Mouse (Mus musculus): Measurements from ENCODE around the gene Ppa1.
"Not testable (repeated sequence)": the region's sequence is repeated elsewhere in the genome, so short reads cannot be mapped to it uniquely, and the experiment has no call there.

Ppa1 gene

DNA sequence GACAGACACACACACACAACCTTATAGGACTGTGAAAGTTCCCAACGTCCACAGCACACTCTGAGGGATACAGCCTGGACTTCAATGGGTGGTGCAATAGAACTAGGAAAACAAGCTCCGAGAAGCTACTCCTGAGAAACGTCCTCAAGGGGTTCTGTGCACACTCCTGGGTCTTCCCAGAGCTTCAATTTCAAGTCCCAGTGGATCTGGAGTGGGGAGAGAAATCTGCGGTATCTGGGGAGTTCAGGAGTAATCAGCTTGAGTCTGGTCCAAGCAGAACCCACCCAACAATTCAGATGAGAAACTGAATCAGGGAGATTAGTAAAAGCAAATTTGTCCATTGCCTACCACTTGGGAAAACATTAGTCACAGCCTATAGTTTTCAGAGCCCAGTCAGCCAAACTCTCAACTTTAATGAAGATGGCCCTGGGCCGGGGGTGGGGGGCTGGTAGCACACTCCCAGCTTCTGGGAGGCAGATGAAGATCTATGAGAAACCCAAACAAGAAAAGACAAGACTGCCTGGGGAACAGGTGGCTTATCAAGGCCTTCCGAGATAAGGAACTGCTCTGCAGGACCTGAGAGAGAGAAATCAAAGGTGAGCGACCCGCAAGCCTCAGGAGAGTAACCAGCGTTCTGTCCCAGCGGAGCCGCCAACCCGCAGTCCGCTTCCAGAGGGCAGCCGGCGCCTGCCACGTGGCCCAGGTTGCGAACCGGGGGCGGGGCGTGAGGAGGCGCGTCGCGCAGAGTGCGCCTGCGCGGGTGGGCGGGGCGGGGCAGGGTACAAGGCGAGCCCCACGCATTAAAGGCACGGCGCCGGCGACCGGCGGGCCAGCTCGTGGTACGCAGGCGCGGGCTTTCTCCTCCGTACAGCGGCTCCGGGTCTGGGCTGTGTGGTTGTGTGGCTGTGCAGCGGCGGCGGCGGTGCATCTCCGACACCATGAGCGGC lies at the start of gene Ppa1:
Gene Ppa1, plus strand, starts transcription at position 763 of the 947 bp plus-strand sequence.
- peak; percentile 81 for DNase-seq

DNA sequence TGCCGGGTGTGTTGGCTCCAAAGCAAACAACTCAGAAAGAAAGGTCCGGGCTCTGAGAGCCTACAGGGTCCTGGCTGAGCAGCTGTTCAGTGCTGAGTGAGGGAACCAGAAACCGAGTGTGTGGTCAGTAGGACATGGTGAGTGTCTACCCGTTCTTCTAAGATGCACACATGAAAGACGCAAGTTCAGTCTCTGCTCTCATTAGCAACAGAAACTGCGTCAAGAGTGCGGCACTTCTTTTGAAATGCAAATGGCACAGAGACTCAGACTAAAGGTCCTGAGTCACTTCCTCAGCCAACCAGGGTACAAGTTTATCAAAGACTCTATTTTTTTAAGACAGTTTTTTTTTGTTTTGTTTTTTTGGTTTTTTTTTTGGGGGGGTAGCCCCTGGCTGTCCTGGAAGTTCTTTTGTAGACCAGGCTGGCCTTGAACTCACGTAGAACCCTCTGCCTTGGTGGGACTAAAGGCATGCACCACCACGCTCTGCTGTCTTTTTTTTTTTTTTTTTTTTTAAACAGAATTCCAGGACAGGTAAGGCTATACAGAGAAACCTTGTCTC lies 48.7 kb upstream of the Ppa1 start:
- DNase-seq = no peak

DNA sequence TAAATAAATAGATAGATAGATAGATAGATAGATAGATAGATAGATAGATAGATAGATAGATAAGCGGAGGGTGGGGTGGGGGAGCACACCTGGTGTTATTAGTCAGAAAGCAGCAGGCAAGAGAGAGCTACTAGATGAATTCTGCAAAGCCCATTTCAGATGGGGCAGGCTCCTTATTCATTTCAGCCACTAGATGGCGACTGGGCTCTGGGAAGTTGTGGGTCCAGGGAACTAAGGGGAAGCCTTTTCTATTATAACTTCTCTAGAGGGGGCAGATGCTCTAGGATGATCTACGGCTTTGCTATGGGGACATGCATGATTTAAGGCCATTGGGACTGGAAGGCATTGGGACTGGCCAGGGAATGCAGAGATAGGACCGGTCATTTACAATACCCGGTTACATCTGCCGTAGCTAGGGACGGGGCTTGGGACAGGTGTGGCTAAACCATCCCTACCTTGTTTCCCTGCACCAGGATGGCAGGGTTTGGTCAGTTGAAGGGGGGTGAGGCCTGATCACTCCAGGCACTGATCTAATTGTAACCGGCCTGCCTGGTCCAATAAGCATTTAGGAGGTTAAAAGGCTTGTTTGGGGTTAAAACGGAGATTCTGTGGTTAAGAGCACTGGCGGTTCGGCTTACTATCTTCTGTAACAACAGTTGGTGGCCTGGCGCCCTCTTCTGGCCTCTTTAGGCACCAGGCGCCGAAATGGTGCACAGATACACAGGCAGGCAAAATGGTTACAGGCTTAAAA lies 45.9 kb upstream of the Ppa1 start:
- DNase-seq = peak; percentile 30

DNA sequence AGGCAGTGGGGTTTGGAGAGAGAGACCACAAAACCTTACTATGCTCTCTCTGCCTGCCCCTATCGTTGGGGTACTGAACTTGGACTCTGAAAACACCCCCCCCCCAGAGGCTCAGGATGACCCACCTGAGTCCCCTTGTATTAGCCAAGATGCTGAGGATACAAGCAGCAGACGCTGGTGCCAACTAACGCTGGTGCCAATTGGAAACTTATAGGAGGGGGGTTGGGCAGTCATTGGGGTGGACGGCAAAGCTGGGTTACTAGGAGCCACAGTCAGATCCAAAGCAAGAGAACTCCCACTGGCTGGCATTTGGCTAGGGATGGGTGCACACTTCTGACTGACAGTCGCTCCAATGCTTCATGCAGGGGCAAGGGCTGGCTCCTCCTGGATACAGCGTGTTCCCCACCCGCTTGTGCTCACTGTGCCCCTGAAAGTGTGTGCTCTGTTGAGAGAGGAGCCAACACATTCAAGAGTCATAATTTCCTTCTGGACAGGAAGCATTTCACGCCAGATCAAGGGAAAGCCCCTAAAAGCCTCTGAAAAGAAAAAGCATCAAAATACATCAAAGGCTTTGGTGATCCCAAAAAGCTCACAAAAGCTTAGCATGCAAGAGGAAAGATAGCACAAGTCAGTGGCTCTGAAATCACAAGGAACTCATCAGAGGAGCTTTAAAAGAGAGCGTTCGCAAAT lies 43.8 kb upstream of the Ppa1 start:
- DNase-seq = no peak

DNA sequence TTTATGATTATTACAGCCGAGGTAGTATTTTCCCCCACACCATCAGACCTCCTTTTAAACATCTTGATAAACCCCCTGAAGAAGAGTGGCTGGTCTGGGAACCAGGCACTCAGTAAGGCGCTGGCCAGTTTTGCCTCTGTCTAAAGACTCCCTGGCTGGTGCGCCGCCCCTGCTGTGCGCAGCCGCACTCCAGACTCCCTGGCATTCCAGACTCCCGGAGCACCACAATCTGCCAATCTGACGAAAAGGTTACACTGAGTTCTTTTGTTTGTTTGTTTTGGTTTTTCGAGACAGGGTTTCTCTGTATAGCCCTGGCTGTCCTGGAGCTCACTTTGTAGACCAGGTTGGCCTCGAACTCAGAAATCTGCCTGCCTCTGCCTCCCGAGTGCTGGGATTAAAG lies 43.0 kb upstream of the Ppa1 start:
- DNase-seq = not testable (repeated sequence)

DNA sequence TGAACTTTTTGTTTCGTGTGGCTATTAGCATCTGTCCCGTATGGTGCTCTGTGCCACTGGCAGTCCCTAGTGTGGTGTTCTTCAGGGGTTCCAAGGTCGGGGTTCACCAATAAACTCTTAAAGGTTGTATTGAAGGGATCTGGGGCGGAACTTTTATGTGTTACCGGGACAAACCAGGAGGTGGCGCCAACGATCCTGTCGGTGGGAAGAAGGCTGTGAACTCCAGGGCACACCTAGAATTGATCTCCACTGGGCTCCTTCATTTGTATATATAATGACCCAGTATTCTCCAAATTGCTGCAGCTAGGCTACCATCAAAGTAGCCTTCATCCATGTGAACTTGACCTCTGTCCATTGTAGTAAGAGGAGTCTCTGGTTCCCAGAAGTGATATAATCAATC lies 42.5 kb upstream of the Ppa1 start:
- DNase-seq = peak; percentile 52

DNA sequence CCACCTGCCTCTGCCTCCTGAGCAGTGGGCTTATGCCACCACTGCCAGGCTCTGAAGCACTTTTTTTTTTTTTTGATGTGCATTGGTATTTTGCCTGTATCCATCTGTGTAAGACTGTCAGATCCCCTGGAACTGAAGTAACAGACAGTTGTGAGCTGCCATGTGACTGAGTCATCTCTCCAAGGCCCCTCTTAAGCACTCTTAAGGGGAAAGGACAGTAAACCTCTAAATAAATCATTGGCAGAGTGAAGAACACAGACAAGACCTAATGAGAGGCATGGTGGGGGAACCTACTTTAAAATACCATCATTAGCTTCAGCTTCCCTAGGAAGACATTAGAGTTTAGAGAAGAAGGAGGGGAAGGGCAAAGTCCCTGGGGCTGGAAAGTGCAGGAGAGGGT lies 40.1 kb upstream of the Ppa1 start:
- no peak for DNase-seq

DNA sequence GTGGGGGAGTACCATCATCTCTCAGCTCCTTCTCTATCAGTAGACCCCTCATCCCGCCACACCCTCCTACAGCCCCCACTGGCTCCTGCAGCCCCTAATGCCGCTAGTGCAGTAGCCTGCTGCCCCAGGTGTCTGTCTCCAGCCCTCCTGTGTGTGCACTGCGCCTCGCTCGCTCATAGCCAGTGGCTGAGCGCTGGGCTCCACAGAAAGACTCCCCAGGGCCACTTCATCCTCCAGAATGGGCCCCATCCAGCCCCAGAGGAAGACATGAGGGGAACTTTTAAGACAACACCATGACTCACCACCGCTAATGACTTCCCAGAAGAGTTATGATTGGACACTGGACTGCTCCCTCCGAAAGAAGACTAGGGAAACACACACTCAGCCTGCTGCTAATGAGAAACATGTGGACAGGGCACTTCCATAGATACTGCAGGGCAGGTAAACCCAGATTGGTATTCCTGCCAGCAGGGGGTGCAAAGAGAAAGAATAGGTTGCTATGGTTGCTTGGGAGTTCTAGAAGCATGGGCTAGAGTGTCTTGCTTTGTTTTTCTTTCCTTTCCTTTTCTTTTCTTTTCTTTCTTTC lies 37.6 kb upstream of the Ppa1 start:
- DNase-seq = no peak

DNA sequence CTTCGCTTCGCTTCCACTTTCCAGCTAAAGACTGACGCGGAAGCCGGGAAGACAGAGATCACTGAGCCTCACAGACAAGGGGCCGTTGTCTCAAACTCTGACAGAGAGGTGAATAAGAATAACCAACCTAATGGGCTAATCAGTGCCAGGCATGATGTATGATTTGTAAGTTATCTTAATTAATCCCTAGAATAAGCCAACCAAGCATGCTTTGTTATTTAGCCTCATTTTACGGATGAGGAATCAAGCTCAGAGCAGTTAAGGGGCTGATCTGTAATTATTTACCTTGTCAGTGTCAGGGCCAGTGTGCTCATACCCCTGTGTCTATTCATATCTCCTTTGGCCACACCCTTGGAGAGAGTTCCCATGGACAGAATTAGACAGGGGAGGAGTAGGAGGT lies 34.0 kb upstream of the Ppa1 start:
- DNase-seq = no peak

DNA sequence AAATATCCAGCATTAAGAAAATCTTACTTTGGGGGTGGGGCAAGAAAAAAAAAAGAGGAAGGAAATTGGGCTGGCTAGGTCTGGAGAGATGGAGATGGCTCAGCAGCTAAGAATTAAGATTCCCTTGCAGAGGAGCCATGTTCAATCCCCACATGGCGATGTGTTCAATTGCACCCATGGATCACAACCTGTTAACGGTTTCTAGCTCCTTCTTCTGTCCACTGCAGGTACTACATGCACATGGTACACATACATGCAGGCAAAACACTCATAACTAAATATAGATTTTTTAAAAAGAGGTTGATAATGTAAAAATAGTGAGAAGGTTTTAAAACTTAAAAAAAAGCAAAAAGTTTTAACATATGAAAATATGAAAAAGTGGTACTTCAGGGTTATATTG lies 29.8 kb upstream of the Ppa1 start:
- no peak for DNase-seq

DNA sequence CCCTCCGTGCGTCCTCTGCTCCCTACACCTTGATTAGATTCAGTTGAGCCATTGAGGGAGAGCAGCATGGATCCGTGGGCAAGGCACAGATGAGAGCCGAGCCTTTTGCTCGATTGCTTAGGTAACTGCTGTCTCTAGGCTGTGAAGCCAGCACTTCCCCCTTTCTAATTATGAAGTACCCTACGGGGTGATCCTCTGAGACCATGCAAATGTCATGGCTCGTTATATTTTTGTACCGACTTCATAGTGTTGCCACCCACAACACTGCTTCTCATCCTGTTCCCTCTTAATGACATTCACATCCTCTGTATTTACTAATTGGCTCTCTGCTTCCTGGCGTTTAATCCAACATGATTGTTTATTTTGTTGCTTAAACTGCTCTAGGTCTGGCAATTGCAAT lies 26.7 kb upstream of the Ppa1 start:
- no peak for DNase-seq

DNA sequence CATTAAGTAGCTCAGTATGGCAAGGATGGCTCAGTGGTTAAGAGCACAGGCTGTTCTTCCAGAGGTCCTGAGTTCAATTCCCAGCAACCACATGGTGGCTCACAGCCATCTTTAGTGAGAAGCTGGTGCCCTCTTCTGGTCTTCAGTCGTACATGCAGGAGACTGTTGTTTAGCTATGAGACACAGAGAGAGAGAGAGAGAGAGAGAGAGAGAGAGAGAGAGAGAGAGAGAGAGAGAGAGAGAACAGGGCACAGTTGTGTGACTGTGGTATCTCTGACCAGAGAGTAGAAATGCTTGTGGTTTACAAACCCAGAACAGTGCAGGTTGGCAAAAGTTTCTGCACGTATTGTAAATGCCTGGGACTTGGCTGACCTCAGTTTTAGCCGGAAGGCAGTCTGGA lies 24.5 kb upstream of the Ppa1 start:
- DNase-seq = not testable (repeated sequence)

DNA sequence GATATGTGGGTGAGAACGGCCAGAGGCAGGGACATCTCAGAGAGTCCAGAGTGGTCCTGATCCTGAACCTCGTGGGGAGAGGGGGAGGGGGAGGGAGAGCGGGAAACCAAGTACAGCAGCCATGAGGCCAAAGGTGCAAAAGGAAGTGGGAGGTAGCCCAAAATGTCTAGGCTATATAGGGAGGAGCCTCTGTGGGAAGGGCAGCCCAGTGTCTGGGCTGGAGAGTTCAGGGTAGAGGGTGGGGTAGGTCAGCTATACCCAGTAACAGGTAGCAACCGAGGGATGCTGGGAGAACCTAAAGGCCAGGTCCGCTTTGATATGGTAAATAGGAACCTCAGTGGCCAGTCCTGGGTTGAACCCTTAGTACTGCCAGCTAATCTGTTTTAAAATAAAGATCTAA lies 23.6 kb upstream of the Ppa1 start:
- no peak for DNase-seq

DNA sequence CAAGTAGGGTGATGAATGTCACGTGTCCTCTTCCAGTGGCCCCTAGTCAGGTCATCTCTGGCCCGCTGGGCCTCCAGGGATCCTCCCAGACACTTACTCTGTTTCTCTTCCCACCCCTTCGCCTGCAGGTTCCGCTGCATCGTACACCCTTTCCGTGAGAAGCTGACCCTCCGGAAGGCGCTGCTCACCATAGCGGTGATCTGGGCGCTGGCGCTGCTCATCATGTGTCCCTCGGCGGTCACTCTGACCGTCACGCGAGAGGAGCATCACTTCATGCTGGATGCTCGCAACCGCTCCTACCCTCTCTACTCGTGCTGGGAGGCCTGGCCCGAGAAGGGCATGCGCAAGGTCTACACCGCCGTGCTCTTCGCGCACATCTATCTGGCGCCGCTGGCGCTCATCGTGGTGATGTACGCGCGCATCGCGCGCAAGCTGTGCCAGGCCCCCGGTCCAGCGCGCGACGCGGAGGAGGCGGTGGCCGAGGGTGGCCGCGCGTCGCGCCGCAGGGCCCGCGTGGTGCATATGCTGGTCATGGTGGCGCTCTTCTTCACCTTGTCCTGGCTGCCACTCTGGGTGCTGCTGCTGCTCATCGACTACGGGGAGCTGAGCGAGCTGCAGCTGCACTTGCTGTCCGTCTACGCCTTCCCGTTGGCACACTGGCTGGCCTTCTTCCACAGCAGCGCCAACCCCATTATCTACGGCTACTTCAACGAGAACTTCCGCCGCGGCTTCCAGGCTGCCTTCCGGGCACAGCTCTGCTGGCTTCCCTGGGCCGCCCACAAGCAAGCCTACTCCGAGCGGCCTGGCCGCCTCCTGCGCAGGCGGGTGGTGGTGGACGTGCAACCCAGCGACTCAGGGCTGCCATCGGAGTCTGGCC lies 22.7 kb upstream of the Ppa1 start:
- no peak for DNase-seq

DNA sequence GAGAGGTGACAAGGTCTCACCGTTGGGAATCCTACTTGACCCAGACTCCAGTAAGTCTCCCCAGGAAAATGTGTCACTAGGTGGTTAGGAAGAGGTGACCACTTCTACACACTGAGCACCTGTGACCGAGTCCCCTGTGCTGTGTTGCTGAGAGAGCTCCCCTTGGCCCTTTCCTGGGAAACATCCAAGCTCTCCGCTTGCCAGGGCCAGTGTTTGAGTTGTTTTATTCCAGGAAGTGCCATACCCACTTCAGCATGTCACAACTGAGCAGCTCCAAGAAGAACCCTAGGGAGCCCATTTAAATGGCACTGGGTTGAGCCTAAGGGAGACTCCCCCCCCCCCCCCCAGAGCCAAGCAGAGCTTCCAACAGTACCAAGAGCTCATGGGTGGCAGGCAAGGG lies 21.8 kb upstream of the Ppa1 start:
- no peak for DNase-seq

DNA sequence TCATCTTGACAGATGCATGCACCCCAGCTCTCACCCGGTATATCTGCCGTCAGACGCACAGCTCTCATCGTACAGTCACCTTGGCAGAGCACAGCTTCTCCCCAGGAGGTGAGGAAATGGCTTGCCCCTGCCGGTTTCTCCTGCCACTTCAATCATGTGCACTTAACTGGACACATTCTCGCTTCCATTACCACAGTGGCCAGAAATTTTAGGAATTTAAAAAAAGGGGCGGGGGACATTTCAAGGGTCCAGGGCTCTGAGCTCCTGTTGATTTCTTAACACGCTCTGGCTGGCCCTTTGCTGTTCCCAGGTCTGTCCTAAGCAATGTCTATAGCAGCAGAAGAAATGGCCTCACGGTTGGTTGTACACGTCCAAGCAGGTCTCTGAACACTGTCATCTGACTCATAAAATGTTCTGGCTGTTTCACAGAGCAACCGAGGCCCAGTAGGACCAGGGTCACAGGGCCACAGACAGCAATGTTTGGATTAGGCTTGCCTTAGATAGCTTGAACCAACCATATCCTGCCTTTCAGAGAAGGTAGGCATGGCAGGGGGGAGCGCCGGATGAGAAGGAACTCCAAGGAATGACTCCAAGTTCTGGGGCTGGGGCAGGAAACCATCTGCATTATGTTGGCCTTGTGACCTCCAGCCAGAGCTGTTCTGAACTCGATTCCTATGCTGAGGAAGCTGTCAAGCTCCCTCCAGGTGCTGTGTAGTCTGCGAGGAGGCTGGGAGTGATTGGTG lies 21.0 kb upstream of the Ppa1 start:
- DNase-seq = no peak

DNA sequence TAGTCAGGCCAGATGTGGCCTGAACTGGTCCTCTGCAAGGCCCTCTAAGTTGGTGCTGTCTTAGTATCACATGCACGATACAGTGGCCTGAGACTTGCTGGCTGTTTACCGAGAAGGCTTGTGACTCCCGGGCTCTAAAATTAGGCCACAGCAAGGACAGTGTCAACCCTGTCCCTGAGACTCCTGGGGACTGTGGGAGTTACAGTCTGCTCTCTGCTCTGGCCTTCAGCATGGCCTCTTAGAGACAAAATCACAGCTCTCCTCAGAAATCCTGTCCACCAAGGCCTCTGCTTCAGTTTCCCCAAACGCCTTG lies 20.5 kb upstream of the Ppa1 start:
- DNase-seq = no peak

DNA sequence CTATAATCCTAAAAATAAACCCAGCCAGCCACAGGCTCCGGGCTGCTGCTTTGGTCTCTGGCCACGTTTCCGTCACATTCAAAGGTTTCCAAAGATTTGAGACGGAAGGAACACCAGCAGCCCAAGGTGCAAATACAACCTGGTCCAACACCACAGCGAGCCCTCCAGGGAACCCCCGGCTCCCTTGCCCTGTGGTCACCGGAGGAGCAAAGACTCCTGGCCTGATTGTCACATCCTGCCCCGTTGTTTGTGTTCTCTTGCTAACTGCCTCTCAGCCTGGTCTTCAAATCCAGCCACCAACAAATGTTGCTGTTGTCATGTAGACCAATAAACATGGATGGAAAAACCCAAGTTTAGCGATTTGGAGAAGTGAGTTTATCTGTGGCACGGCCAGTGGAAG lies 15.9 kb upstream of the Ppa1 start:
- DNase-seq = no peak

DNA sequence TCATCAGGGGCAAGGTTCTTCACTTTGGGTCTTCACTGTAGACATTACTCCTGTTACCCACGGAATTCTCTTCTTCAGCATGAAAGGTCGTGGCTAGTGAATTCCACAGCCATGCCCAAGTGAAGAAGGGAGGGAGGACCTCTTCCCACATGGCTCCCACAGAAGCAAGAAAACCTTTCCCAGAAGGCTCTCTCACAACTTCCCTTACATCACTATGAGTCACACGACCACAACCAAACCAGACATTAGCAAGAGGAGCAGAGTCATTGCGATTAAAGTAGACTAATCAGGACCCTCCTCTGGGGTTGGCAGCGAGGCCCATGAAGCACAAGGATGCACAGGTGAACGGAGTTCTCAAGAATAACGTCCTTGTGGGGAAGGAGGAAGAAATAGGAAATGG lies 11.3 kb upstream of the Ppa1 start:
- DNase-seq = no peak

DNA sequence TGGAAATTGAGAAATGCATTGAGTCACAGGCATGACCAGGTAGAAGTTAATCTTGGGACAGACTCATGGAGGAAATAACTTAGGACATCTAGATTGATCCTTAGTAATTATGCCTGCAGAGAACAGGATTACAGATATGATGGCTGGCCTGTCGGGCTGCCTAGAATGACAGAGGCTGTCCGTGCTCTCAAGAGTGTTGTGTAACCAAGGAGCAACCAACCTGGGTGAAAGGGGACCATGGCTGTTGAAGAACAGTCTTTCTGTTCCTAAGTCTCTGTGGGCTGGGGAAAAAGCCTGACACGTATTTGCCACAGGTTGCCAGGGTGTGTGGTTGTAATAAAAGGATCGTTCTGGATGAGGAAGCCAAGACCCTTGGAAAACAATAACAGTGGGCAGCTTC lies 8.0 kb upstream of the Ppa1 start:
- DNase-seq = no peak

DNA sequence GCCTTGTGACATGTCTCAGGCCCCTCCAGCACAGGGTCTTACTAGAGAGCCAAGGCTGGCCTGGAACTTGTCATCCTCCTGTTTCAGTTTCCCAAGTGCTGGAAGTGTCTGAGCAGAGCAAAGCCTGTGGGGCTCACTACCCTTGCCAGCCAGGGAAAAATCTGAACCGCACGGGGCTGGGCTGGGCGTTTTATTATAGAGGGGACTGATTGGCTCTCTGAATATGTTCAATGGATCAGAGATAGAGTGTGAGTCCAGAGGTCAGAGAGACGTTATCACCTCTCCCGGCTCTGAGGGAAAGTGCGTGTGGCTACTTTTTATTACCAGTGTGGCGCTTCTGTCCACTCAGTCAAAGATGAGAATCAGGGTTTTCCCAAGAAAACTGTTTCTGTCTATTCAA lies 1.8 kb upstream of the Ppa1 start:
- no peak for DNase-seq

Measured in cerebellum, adult 8-10 months (tissue).